Mouse (Mus musculus) central nervous system, embryonic 18 days (tissue): ENCODE results near the gene Zfyve19. TPM values are rescaled to one million over a fixed set of nuclear protein-coding genes. Genes with fewer than 3 reads are reported as not detected.

ENCODE experiments used
- polyA plus RNA-seq: library from polyadenylated mRNA; depleted of rRNA; stranded (reverse); fragments of >200 nt; gene quantifications from 2 replicates; pipeline ENCODE4 v1.2.3, GENCODE M21; 2012; rRNA removed

Gene Zfyve19
- polyA plus RNA-seq = 71.4 and 73.4 TPM in 2 replicates

GRCm38 (mm10) chr2:119208344-119209175, at the start of gene Zfyve19, which contains the start of gene Dnajc17:
TSS of gene Zfyve19 (plus strand) at chr2:119208617.
TSS of gene Dnajc17 (minus strand) at chr2:119208795.

GRCm38 (mm10) chr2:119166901-119167865, 41.2 kb upstream of the Zfyve19 start, which contains the start of gene Gchfr:
TSS of gene Gchfr (plus strand) at chr2:119167773.

GRCm38 (mm10) chr2:119173991-119174651, 34.3 kb upstream of the Zfyve19 start, which contains the start of gene Gm14137:
TSS of gene Gm14137 (plus strand) at chr2:119174509.

GRCm38 (mm10) chr2:119229775-119230704, 21.6 kb downstream of the Zfyve19 start, which contains the start of gene Ppp1r14d:
TSS of gene Ppp1r14d (minus strand) at chr2:119229906.

GRCm38 (mm10) chr2:119237210-119237870, 28.9 kb downstream of the Zfyve19 start, which contains the start of gene Spint1:
TSS of gene Spint1 (plus strand) at chr2:119237362.

Other genes starting within 250 kb of the Zfyve19 start
- gene Ccdc32, start 179.2 kb upstream of the Zfyve19 start, polyA plus RNA-seq = 33.3 and 33.8 TPM in 2 replicates
- gene Rpusd2, start 173.8 kb upstream of the Zfyve19 start, polyA plus RNA-seq = 5.4 and 6.2 TPM in 2 replicates
- 1.1 and 1.3 TPM in 2 replicates for gene Knl1, start 161.5 kb upstream of the Zfyve19 start, polyA plus RNA-seq
- gene Rad51, start 95.8 kb upstream of the Zfyve19 start, polyA plus RNA-seq = 6.3 and 6.6 TPM in 2 replicates
- gene Rmdn3, start 51.6 kb upstream of the Zfyve19 start, polyA plus RNA-seq = 42.3 and 43.7 TPM in 2 replicates
- gene Gchfr, start 40.8 kb upstream of the Zfyve19 start, polyA plus RNA-seq = 4.1 and 4.4 TPM in 2 replicates
- gene Gm14137, start 34.1 kb upstream of the Zfyve19 start, polyA plus RNA-seq = 0.04 and 0.06 TPM in 2 replicates
- 38.2 and 43.2 TPM in 2 replicates for gene Dnajc17, start 178 bp downstream of the Zfyve19 start, polyA plus RNA-seq
- gene Ppp1r14d, start 21.3 kb downstream of the Zfyve19 start, polyA plus RNA-seq = not detected in 2 replicates
- 1.2 and 3.3 TPM in 2 replicates for gene Spint1, start 28.7 kb downstream of the Zfyve19 start, polyA plus RNA-seq
- gene Rhov, start 62.7 kb downstream of the Zfyve19 start, polyA plus RNA-seq = 15.5 and 18.5 TPM in 2 replicates
- gene Vps18, start 80.1 kb downstream of the Zfyve19 start, polyA plus RNA-seq = 20.8 and 22.9 TPM in 2 replicates
- 6.6 and 7.2 TPM in 2 replicates for gene Dll4, start 117.2 kb downstream of the Zfyve19 start, polyA plus RNA-seq
- 6.2 and 6.3 TPM in 2 replicates for gene Chac1, start 142.6 kb downstream of the Zfyve19 start, polyA plus RNA-seq